In the genomic region with DNA sequence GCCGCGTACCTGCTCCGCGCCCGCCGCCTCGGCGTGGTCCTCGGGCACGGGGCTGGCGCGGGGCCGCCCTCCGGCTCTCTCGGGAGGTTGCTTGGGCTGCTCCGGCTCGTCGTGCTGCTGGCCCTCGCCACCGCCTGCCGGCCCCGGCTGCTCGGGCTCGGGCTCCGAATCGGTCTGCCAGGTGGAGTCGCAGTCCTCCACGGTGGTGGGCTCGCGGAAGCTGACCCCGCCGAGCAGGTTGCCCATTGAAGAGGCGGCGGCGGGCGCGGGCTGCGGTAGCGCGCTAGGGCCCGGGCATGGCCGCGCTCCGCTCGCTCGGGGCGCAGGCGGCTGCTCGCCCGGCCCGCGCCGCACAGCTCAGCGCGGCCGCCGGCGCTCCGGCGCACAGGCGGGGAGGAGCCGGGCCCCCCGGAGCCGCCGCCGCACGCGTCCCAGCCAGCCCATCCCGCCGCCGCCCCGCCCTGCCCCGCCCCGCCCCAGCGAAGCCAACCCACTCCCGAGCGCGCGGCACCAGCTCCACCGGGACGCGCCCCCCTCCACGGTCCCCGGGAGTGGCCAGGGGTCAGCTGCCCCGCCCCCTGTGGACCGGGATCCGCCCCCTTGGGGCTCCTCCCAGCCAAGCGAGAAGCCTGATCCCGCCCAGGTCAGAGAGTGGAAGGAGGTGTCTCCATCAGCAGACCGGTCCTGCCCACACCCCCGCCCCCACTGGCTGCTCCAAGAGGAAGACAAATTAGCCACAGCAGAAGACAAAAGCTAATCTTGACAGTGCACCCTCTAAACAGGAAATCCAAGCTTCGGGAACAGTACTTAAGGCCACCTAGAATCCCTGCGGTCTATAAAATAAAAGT, we compare ENCODE assay signal across 7 mouse cellular contexts. TPM values are rescaled to one million over a fixed set of nuclear protein-coding genes. Genes with fewer than 3 reads are reported as not detected.
DNase-seq lines count a peak whose midpoint lies in the region; ATAC-seq and TF ChIP-seq lines count a peak whose summit lies in the region.

No protein-coding gene starts in this region.

- peak overlapping the region; percentile 77 for H3K4me3 ChIP-seq in embryonic facial prominence, embryonic 13.5 days
- peak overlapping the region; percentile 67 for H3K4me3 ChIP-seq in kidney, adult 2 months (ENCODE audit: insufficient read depth, low read depth, low read length)
- H3K4me3 ChIP-seq in limb, embryonic 12.5 days (replicated peaks) = peak overlapping the region; percentile 85
- H3K4me3 ChIP-seq in midbrain, embryonic 15.5 days = peak overlapping the region; percentile 84
- H3K4me3 ChIP-seq in spleen, adult 2 months (ENCODE audit: extremely low read depth, insufficient read depth, insufficient read length) = peak overlapping the region; percentile 64

- under 1% methylated on average over 66 of the region's 93 CpGs for WGBS in embryonic facial prominence, embryonic 13.5 days
- under 1% methylated on average over 89 of the region's 93 CpGs for WGBS in kidney, adult 2 months
- WGBS in limb, embryonic 12.5 days = under 1% methylated on average over 89 of the region's 93 CpGs
- under 1% methylated on average over 75 of the region's 93 CpGs for WGBS in midbrain, embryonic 15.5 days
- under 1% methylated on average over 91 of the region's 93 CpGs for WGBS in spleen, adult 2 months

- no peaks in the 10 kb centered on the region for H3K9me3 ChIP-seq in embryonic facial prominence, embryonic 13.5 days
- H3K9me3 ChIP-seq in limb, embryonic 12.5 days = no peaks in the 10 kb centered on the region
- no peaks in the 10 kb centered on the region for H3K9me3 ChIP-seq in midbrain, embryonic 15.5 days

- H3K4me2 ChIP-seq in embryonic facial prominence, embryonic 13.5 days = peak overlapping the region; percentile 91
- H3K4me2 ChIP-seq in limb, embryonic 12.5 days = peak overlapping the region; percentile 89
- H3K4me2 ChIP-seq in midbrain, embryonic 15.5 days = peak overlapping the region; percentile 86

- no peak for TF ChIP-seq CTCF in kidney, adult 2 months (conservative IDR thresholded peaks at IDR 0.05; ENCODE audit: insufficient read depth, insufficient read length, low read depth, low read length)
- no peak for TF ChIP-seq CTCF in spleen, adult 2 months (IDR thresholded peaks at IDR 0.05; ENCODE audit: extremely low read depth, insufficient read depth, insufficient read length, insufficient replicate concordance)

- no peaks in the 10 kb centered on the region for H3K36me3 ChIP-seq in embryonic facial prominence, embryonic 13.5 days
- no peaks in the 10 kb centered on the region for H3K36me3 ChIP-seq in kidney, adult 2 months (ENCODE audit: control insufficient read depth, insufficient read depth, low read length)
- 0 out of 2 replicates have a peak, but pooled peaks cover 3% of the 10 kb centered on the region for H3K36me3 ChIP-seq in limb, embryonic 12.5 days
- H3K36me3 ChIP-seq in midbrain, embryonic 15.5 days (replicated peaks) = no peaks in the 10 kb centered on the region
- no peaks in the 10 kb centered on the region for H3K36me3 ChIP-seq in spleen, adult 2 months (ENCODE audit: control insufficient read depth, insufficient read depth, low read length)

- peak overlapping the region; percentile 83 for H3K27ac ChIP-seq in embryonic facial prominence, embryonic 13.5 days
- peak overlapping the region; percentile 61; the same call in 1 of the 2 replicates for H3K27ac ChIP-seq in kidney, adult 2 months (ENCODE audit: insufficient read depth, low read depth, low read length)
- peak overlapping the region; percentile 85 for H3K27ac ChIP-seq in limb, embryonic 12.5 days
- H3K27ac ChIP-seq in midbrain, embryonic 15.5 days = peak overlapping the region; percentile 91
- H3K27ac ChIP-seq in spleen, adult 2 months (ENCODE audit: insufficient read depth, low read length) = peak overlapping the region; percentile 48

- peak; percentile 95 for ATAC-seq in embryonic facial prominence, embryonic 13.5 days (ENCODE audit: insufficient number of reproducible peaks, insufficient read depth, low FRiP score, low TSS enrichment, low read depth)
- peak; percentile 98 for ATAC-seq in limb, embryonic 12.5 days (ENCODE audit: insufficient number of reproducible peaks, insufficient read depth, low FRiP score, low TSS enrichment, low read depth)
- ATAC-seq in midbrain, embryonic 15.5 days (replicated peaks) = peak; percentile 95

- TF ChIP-seq POLR2A in kidney, adult 2 months (IDR thresholded peaks at IDR 0.05; ENCODE audit: low read depth, low read length) = no peak
- TF ChIP-seq POLR2A in spleen, adult 2 months (IDR thresholded peaks at IDR 0.05; ENCODE audit: low read depth, low read length) = no peak

- peak; percentile 99 to 100 for DNase-seq in adrenal gland, postnatal 36 days
- DNase-seq in heart, adult 18-20 months = peak; percentile 98 to 99
- peak; percentile 99 for DNase-seq in kidney, adult 2 months
- DNase-seq in spleen, adult 2 months (ENCODE audit: low read depth in 1 of 2, low spot score in 2 of 2) = peak; percentile 41 to 89

- H3K27me3 ChIP-seq in embryonic facial prominence, embryonic 13.5 days = no peaks in the 10 kb centered on the region
- H3K27me3 ChIP-seq in kidney, adult 2 months (replicated peaks; ENCODE audit: control insufficient read depth, insufficient read depth, low read length) = no peaks in the 10 kb centered on the region
- no peaks in the 10 kb centered on the region for H3K27me3 ChIP-seq in limb, embryonic 12.5 days
- no peaks in the 10 kb centered on the region for H3K27me3 ChIP-seq in midbrain, embryonic 15.5 days (replicated peaks)
- H3K27me3 ChIP-seq in spleen, adult 2 months (ENCODE audit: control insufficient read depth, insufficient read depth, low read length) = peaks cover 1% of the 10 kb centered on the region; the same call in 1 of the 2 replicates

- peak overlapping the region; percentile 87 for H3K9ac ChIP-seq in embryonic facial prominence, embryonic 13.5 days
- peak overlapping the region; percentile 87 for H3K9ac ChIP-seq in limb, embryonic 12.5 days (replicated peaks)
- peak overlapping the region; percentile 95 for H3K9ac ChIP-seq in midbrain, embryonic 15.5 days

- peaks cover 21% of the 10 kb centered on the region for H3K4me1 ChIP-seq in embryonic facial prominence, embryonic 13.5 days
- H3K4me1 ChIP-seq in kidney, adult 2 months (ENCODE audit: control insufficient read depth, insufficient read depth, low read length) = no peaks in the 10 kb centered on the region
- peaks cover 14% of the 10 kb centered on the region for H3K4me1 ChIP-seq in limb, embryonic 12.5 days (replicated peaks)
- H3K4me1 ChIP-seq in midbrain, embryonic 15.5 days = peaks cover 34% of the 10 kb centered on the region
- H3K4me1 ChIP-seq in spleen, adult 2 months (ENCODE audit: control insufficient read depth, insufficient read depth, insufficient read length) = peaks cover 13% of the 10 kb centered on the region; the same call in 1 of the 2 replicates

RNA-seq across cellular contexts. Expression of a gene that starts 14.5 kb away (rescaled TPM):
- total RNA-seq in adrenal gland, postnatal 36 days (2021) = 1 to 10 TPM; 6.4 to 8.1 TPM
- 10.4 and 11.0 TPM in 2 replicates for polyA plus RNA-seq in embryonic facial prominence, embryonic 13.5 days (2015; fragmentation: Nextera tagmentation; extraction: Ambion mirVana)
- total RNA-seq in heart, adult 18-20 months (2021) = 10 to 100 TPM; 14.1 to 15.5 TPM
- 5.0 and 5.2 TPM in 2 replicates for polyA plus RNA-seq in kidney, adult 2 months (2012; rRNA removed)
- 12.0 and 12.8 TPM in 2 replicates for polyA plus RNA-seq in limb, embryonic 12.5 days (2016; fragmentation: Nextera tagmentation; extraction: Ambion mirVana)
- 10.6 and 13.0 TPM in 2 replicates for polyA plus RNA-seq in midbrain, embryonic 15.5 days (2015; fragmentation: Nextera tagmentation; extraction: Ambion mirVana)
- 7.3 and 10.0 TPM in 2 replicates for polyA plus RNA-seq in spleen, adult 2 months (2012; rRNA removed)

Comparison
In these comparisons a context has a peak if more than half of its experiments do, and no peak if none do; other contexts are left out.
1. Peak in every context shown above with its lines: DNase-seq, ATAC-seq, H3K4me3 ChIP-seq and H3K27ac ChIP-seq.